Mouse (Mus musculus) heart, adult 2 months (tissue): ENCODE measurements around the gene Rp9.

Source experiments
- CTCF ChIP-seq: fragments of 200-600 bp; IDR thresholded peaks from 2 replicates; pipeline ENCODE4 v1.8.1; 2022; ENCODE audit warnings: antibody characterized with exemption, mild to moderate bottlenecking, moderate library complexity
- EP300 ChIP-seq: fragments of 200-500 bp; IDR thresholded peaks from 2 replicates; pipeline ENCODE4 v1.6.1; 2011; ENCODE audit warnings: low read depth, low read length, control low read depth; ENCODE audit not compliant: insufficient read depth
- POLR2A ChIP-seq: fragments of 200-500 bp; IDR thresholded peaks from 2 replicates; pipeline ENCODE4 v1.6.1; 2011; ENCODE audit warnings: mild to moderate bottlenecking, low read depth, low read length, control low read depth; ENCODE audit not compliant: insufficient read depth

- TF ChIP-seq CTCF (no peak), EP300 (no peak), POLR2A (no peak)
These were observed 34.0 kb upstream of the Rp9 start for GRCm38 (mm10) chr9:22503581-22503980.
